Mouse (Mus musculus) forebrain, embryonic 14.5 days (tissue): ENCODE measurements around the gene Armh3. TPM values are rescaled to one million over a fixed set of nuclear protein-coding genes. Genes with fewer than 3 reads are reported as not detected.

Source experiments
- ATAC-seq: fragments of 200-750 bp; cut with Nextera tagmentation; 2 replicates; pipeline ENCODE4 v1.8.0; 2017; ENCODE audit warnings: mild to moderate bottlenecking, moderate library complexity
- DNase-seq: peaks from one replicate; pipeline ENCODE4 v3.0.0-alpha.2; 2015; ENCODE audit warnings: low spot score
- H3K27ac ChIP-seq: fragments of 300-500 bp; sonication (generic); 2 replicates; pipeline ENCODE4 v1.5.1; 2014; ENCODE audit warnings: low read depth, mild to moderate bottlenecking, control low read depth, low read length, moderate library complexity
- H3K27me3 ChIP-seq: fragments of 300-500 bp; sonication (generic); replicated peaks from 2 replicates; pipeline ENCODE4 v1.6.1; 2014; ENCODE audit warnings: low read length, control low read depth, mixed read lengths; ENCODE audit not compliant: control insufficient read depth, insufficient read depth
- H3K36me3 ChIP-seq: fragments of 300-500 bp; sonication (generic); 2 replicates; pipeline ENCODE4 v1.6.1; 2014; ENCODE audit warnings: low read length, control low read depth; ENCODE audit not compliant: control insufficient read depth, insufficient read depth
- H3K4me1 ChIP-seq: fragments of 300-500 bp; sonication (generic); 2 replicates; pipeline ENCODE4 v1.6.1; 2014; ENCODE audit warnings: antibody characterized with exemption, low read length, control low read depth; ENCODE audit not compliant: control insufficient read depth, insufficient read depth
- H3K4me2 ChIP-seq: fragments of 300-500 bp; sonication (generic); 2 replicates; pipeline ENCODE4 v1.6.1; 2014; ENCODE audit warnings: mild to moderate bottlenecking, control low read depth, low read length
- H3K4me3 ChIP-seq: fragments of 300-500 bp; sonication (generic); 2 replicates; pipeline ENCODE4 v1.5.1; 2014; ENCODE audit warnings: low read depth, low read length, control low read depth
- H3K9ac ChIP-seq: fragments of 300-500 bp; sonication (generic); 2 replicates; pipeline ENCODE4 v1.6.1; 2014; ENCODE audit warnings: mild to moderate bottlenecking, low read length, control low read depth, moderate library complexity
- H3K9me3 ChIP-seq: fragments of 300-500 bp; sonication (generic); replicated peaks from 2 replicates; pipeline ENCODE4 v1.6.1; 2016; ENCODE audit warnings: low read length, control low read depth, mixed read lengths; ENCODE audit not compliant: control insufficient read depth
- WGBS: fragments of 180-500 bp; shearing (Covaris S2); extraction: QIAGEN DNeasy Blood & Tissue Kit; methylation state at CpG from one replicate; pipeline ENCODE4 v1.1.7; 2014; 5-methylcytosine and 5-hydroxymethylcytosine counted together
- polyA plus RNA-seq: library from polyadenylated mRNA; unstranded; fragments of >200 nt; fragmentation: Nextera tagmentation; extraction: Ambion mirVana; gene quantifications from 2 replicates; pipeline ENCODE4 v1.2.1, GENCODE M21; 2014

Gene Armh3
- polyA plus RNA-seq, 1 experiment from 2014 or later, result 17.0 TPM

DNA sequence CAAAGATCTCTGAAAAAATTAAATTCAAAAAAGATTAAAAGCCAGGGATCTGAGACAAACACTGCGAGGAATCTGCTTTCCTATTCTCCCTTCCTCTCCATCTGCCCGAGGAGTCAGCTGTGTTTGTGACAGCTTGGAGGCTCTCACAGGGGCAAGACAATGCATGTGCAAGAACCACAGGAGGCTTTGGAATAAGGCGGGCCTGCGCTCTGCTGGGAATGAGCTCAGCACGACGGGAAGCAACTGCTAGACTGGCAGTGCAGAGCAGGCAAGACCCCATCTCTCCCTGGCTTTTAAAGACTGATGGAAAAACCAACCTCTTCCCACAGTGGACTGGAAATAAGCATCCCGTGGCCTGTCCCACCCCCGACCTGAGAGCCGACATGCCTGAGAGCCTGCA, 60.8 kb downstream of the Armh3 start:
- peaks cover 7% of the 10 kb centered on the region; the same call in 1 of the 2 replicates for H3K4me1 ChIP-seq
- H3K27ac ChIP-seq, result peak overlapping the region; percentile 58
- H3K27me3 ChIP-seq, result no peaks in the 10 kb centered on the region
- 4% methylated on average over 9 of the region's 9 CpGs for WGBS
- DNase-seq (peak; percentile 74), ATAC-seq (peak; percentile 74; the same call in 1 of the 2 replicates)
- H3K9me3 ChIP-seq, result no peaks in the 10 kb centered on the region
- no peak overlapping the region for H3K4me3 ChIP-seq
- 0 out of 2 replicates have a peak overlapping the region, but pooled peaks have one; percentile 35 for H3K9ac ChIP-seq
- H3K36me3 ChIP-seq, result peaks cover 24% of the 10 kb centered on the region
- H3K4me2 ChIP-seq, result no peak overlapping the region; the same call in 1 of the 2 replicates

GRCm38 (mm10) chr19:45927236-45927635, 71.1 kb downstream of the Armh3 start:
- Histone ChIP-seq H3K27me3 (no peaks in the 10 kb centered on the region), H3K9ac (no peak overlapping the region), H3K4me3 (no peak overlapping the region), H3K4me2 (no peak overlapping the region), H3K9me3 (no peaks in the 10 kb centered on the region), H3K27ac (no peak overlapping the region), H3K4me1 (no peaks in the 10 kb centered on the region), H3K36me3 (peaks cover 20% of the 10 kb centered on the region)
- no peak for DNase-seq
- no peak for ATAC-seq
- WGBS, result 85% methylated on average over 5 of the region's 5 CpGs

DNA sequence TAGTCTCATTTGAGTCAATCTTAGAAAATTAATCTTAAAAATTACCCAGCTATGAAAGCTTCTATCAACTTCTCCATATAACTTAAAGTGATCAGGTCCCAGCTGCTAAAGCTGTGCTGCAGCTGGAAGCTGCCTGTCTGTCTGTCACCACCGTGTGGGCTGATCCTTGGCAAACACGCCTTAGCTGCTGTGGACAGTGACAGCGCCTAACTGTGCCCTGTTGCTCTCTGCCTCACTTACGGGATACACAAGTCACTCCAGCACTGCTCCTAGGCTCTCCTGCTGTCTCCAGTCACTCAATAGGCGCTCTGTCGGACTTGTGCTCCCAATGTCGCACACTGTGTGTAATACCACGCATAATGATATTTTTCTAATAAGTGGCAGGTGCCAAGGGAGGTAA, 71.9 kb downstream of the Armh3 start:
- Histone ChIP-seq H3K4me3 (no peak overlapping the region), H3K36me3 (peaks cover 14% of the 10 kb centered on the region), H3K4me1 (no peaks in the 10 kb centered on the region), H3K9me3 (no peaks in the 10 kb centered on the region), H3K27ac (no peak overlapping the region), H3K27me3 (no peaks in the 10 kb centered on the region), H3K9ac (no peak overlapping the region), H3K4me2 (no peak overlapping the region)
- DNase-seq, result no peak
- no peak for ATAC-seq
- 84% methylated on average over 8 of the region's 8 CpGs for WGBS

- WGBS, result 37% methylated on average over 9 of the region's 9 CpGs
- 0 out of 2 replicates have a peak, but pooled peaks cover 5% of the 10 kb centered on the region for H3K4me1 ChIP-seq
- no peaks in the 10 kb centered on the region for H3K9me3 ChIP-seq
- no peak for ATAC-seq
- no peak overlapping the region for H3K9ac ChIP-seq
- H3K4me3 ChIP-seq, result no peak overlapping the region
- peak; percentile 36 for DNase-seq
- no peaks in the 10 kb centered on the region for H3K27me3 ChIP-seq
- H3K27ac ChIP-seq, result no peak overlapping the region; the same call in 1 of the 2 replicates
- H3K4me2 ChIP-seq, result no peak overlapping the region
- peaks cover 3% of the 10 kb centered on the region; the same call in 1 of the 2 replicates for H3K36me3 ChIP-seq
These were observed 77.8 kb downstream of the Armh3 start for GRCm38 (mm10) chr19:45920299-45921090.

DNA sequence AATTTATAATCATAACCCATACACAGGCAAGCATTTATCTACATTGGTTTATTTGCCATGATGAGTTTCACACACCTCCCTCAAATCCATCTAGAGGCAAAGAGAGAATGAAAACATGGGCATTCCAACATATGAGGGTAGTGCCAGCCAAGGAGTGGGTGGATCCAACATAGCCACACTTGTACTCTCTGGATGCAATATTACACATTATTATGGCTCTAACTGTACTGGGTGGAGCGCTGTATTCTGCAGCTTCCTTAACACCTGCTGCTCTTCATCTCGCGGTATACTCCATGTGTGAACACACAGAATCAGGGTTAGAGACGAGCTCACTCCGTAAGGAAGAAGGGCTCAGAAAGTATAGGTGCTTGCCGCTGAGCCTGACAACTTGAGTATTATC, 79.9 kb downstream of the Armh3 start:
- Histone ChIP-seq H3K27ac (peak overlapping the region; percentile 45; the same call in 1 of the 2 replicates), H3K9ac (no peak overlapping the region), H3K9me3 (no peaks in the 10 kb centered on the region), H3K4me1 (0 out of 2 replicates have a peak, but pooled peaks cover 5% of the 10 kb centered on the region), H3K36me3 (peaks cover 3% of the 10 kb centered on the region; the same call in 1 of the 2 replicates), H3K4me2 (no peak overlapping the region), H3K4me3 (no peak overlapping the region), H3K27me3 (no peaks in the 10 kb centered on the region)
- DNase-seq (no peak), ATAC-seq (no peak)
- 91% methylated on average over 6 of the region's 6 CpGs for WGBS

- DNase-seq (peak; percentile 30), ATAC-seq (no peak)
- H3K4me3 ChIP-seq, result no peak overlapping the region
- 0 out of 2 replicates have a peak, but pooled peaks cover 5% of the 10 kb centered on the region for H3K4me1 ChIP-seq
- no peak overlapping the region for H3K4me2 ChIP-seq
- no peak overlapping the region for H3K9ac ChIP-seq
- H3K9me3 ChIP-seq, result no peaks in the 10 kb centered on the region
- H3K36me3 ChIP-seq, result peaks cover 3% of the 10 kb centered on the region; the same call in 1 of the 2 replicates
- H3K27ac ChIP-seq, result peak overlapping the region; percentile 45; the same call in 1 of the 2 replicates
- no peaks in the 10 kb centered on the region for H3K27me3 ChIP-seq
- WGBS, result 77% methylated on average over 3 of the region's 3 CpGs
These were observed 80.4 kb downstream of the Armh3 start for GRCm38 (mm10) chr19:45917856-45918255.

- no peak overlapping the region for H3K4me2 ChIP-seq
- H3K9me3 ChIP-seq, result no peaks in the 10 kb centered on the region
- ATAC-seq (no peak), DNase-seq (no peak)
- 0 out of 2 replicates have a peak, but pooled peaks cover 5% of the 10 kb centered on the region for H3K4me1 ChIP-seq
- H3K27ac ChIP-seq, result no peak overlapping the region
- H3K27me3 ChIP-seq, result no peaks in the 10 kb centered on the region
- no peaks in the 10 kb centered on the region; the same call in 1 of the 2 replicates for H3K36me3 ChIP-seq
- H3K9ac ChIP-seq, result no peak overlapping the region
- H3K4me3 ChIP-seq, result no peak overlapping the region
- 60% methylated on average over 4 of the region's 4 CpGs for WGBS
These were observed 81.8 kb downstream of the Armh3 start for GRCm38 (mm10) chr19:45916461-45916860.

- H3K27me3 ChIP-seq, result no peaks in the 10 kb centered on the region
These were observed 82.3 kb downstream of the Armh3 start for GRCm38 (mm10) chr19:45916026-45916425.

GRCm38 (mm10) chr19:45913036-45913435, 85.3 kb downstream of the Armh3 start:
- no peak overlapping the region for H3K4me2 ChIP-seq
- no peaks in the 10 kb centered on the region for H3K27me3 ChIP-seq
- no peak for ATAC-seq
- 35% methylated on average over 5 of the region's 5 CpGs for WGBS
- no peak overlapping the region for H3K9ac ChIP-seq
- H3K4me1 ChIP-seq, result 0 out of 2 replicates have a peak, but pooled peaks cover 3% of the 10 kb centered on the region
- H3K4me3 ChIP-seq, result no peak overlapping the region
- no peak for DNase-seq
- H3K36me3 ChIP-seq, result no peaks in the 10 kb centered on the region
- no peak overlapping the region for H3K27ac ChIP-seq
- H3K9me3 ChIP-seq, result no peaks in the 10 kb centered on the region

More at GRCm38 (mm10) chr19:45916026-45916425, 82.3 kb downstream of the Armh3 start:
- H3K4me3 ChIP-seq, result no peak overlapping the region
- no peak for ATAC-seq
- H3K9ac ChIP-seq, result no peak overlapping the region
- H3K36me3 ChIP-seq, result no peaks in the 10 kb centered on the region; the same call in 1 of the 2 replicates
- DNase-seq, result no peak
- H3K27ac ChIP-seq, result no peak overlapping the region
- no peaks in the 10 kb centered on the region for H3K9me3 ChIP-seq
- WGBS, result 82% methylated on average over 3 of the region's 3 CpGs
- H3K4me2 ChIP-seq, result no peak overlapping the region
- H3K4me1 ChIP-seq, result 0 out of 2 replicates have a peak, but pooled peaks cover 5% of the 10 kb centered on the region
